Mouse (Mus musculus) hematopoietic stem cell, adult 5-6 weeks (primary cell): ENCODE results near the gene Eepd1. TPM values are rescaled to one million over a fixed set of nuclear protein-coding genes. Genes with fewer than 3 reads are reported as not detected.
A peak's percentile ranks its signal among the peaks of the same experiment; 100 is the strongest.

Experiments
- ATAC-seq, 2 experiments: fragments of 125-278 bp in 1 of 2; replicated peaks in 1 of 2; 2 replicates each; pipeline ENCODE4 v1.8.0; 2016 to 2017; ENCODE audit warnings: inconsistent platforms in 2 of 2, mild to moderate bottlenecking in 2 of 2, moderate number of reproducible peaks in 2 of 2, low read depth in 1 of 2, moderate TSS enrichment in 1 of 2; ENCODE audit not compliant: low FRiP score in 2 of 2, poor library complexity in 2 of 2, severe bottlenecking in 2 of 2, insufficient read depth in 1 of 2, low TSS enrichment in 1 of 2
- total RNA-seq: library from RNA; stranded (forward); fragments of 172-1452, 232-1000 nt; gene quantifications from 2 replicates; pipeline ENCODE4 v1.2.3, GENCODE M21; 2017

Eepd1 gene
- total RNA-seq, 1 experiment from 2014 or later, result 12.8 TPM

GRCm38 (mm10) chr9:25517982-25518381 lies 36.6 kb downstream of the Eepd1 start:
- no peak for ATAC-seq

DNA sequence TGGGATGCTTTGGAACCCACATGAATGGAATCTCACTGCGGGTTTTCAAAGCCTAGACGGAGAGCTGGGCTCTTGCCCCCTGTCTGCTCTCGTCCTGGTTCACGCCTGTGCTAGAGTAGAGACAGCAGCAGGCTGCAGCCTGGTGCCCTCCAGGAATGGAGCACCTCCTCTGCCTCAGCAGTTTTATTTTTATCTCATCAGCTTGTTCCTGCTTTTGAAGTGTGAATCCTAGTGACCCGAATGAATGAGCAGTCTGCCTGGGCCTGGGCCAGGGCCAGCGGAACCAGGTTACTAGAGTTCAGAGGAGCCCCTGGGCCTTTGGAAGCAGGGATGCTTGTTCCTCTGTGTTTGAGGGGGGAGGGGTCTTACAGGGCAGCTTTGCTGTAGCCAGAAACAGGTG lies 37.8 kb downstream of the Eepd1 start:
- peak; percentile 1 to 24; a peak in 1 of 4 replicates for ATAC-seq

DNA sequence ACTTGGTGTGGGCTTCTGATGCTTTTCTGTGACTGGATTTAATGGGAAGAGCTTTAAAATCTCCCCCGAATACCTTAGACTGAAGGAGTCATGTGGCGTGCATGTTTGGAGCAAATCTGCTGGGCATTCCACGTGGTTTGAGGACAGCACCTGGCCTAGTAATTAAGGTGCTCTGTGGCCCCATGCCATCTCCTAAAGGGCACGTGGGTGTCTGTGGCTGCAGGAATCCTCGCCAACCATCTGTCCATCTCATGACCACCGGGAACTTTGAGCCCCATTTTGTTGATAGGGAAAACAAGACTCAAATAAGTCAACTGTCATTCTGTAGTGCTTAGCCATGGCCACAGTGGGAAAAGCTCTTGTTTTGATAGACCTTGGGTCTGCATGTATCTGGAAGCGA lies 39.5 kb downstream of the Eepd1 start:
- ATAC-seq, result no peak

- peak; percentile 81 to 82 for ATAC-seq
Observed at GRCm38 (mm10) chr9:25521825-25522224, 40.5 kb downstream of the Eepd1 start.

GRCm38 (mm10) chr9:25526516-25526915 lies 45.2 kb downstream of the Eepd1 start:
- no peak for ATAC-seq

- no peak for ATAC-seq
Observed at GRCm38 (mm10) chr9:25526927-25527337, 45.6 kb downstream of the Eepd1 start.

- no peak for ATAC-seq
Observed at GRCm38 (mm10) chr9:25527359-25528038, 46.2 kb downstream of the Eepd1 start.

GRCm38 (mm10) chr9:25531627-25532026 lies 50.3 kb downstream of the Eepd1 start:
- no peak for ATAC-seq

- peak; percentile 56 to 60; a peak in 3 of 4 replicates for ATAC-seq
Observed at GRCm38 (mm10) chr9:25532105-25532504, 50.8 kb downstream of the Eepd1 start.

DNA sequence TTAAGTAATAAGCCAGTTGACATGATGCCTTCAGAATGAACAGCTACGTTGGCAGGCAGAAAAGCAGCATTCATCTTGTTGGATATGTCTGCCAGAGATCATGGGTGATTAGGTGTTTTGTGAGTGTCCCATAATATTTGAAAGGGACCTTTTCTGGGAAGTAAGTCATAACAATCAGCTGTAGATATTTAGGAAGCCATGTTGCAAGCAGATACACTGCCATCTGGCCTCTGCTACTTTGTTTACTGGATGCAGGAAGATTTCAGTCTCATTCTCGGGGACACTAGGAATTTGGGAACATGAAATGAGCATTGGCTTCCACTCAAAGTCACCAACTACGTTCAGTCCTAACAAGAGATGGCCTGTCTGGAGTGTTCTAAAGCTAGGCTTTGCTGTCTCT lies 54.1 kb downstream of the Eepd1 start:
- ATAC-seq, result no peak

DNA sequence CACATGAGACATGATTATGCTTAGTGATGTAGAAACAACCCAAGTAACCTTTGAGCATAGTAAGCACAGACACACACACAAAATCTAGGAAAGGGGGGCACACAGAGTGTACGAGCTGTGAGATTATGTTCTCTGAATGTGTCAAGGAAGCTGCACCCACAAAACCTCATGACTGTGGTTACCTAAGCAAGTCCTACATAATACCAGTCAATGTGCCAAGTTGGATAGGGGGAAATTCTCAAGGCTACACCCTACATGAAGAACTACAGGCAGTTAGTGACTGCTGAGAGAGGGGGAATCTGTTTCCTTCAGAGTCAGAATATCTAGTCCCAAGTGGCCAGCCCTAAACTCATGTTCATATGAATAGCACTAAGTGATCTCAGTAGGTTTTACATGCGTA lies 58.1 kb downstream of the Eepd1 start:
- ATAC-seq, result peak; percentile 80

DNA sequence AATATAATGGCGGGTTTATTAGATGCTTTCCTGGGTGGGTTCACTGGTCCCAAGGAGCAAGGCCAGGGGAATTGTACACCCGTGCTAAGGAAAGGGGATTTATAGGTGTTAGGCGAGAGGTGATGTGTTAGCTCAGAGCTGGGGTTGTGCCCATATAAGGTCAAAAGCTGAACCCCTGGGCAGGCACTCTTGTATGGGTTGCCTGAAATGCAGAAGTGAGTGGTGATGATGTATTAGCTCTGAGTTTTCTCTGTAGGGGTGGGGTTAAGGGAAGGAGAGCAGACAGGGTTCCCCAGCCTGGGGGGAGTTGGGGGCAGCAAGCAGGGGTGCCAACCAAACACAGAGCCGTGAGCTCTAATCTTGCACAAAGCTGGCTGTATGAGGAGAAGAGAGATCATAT lies 60.0 kb downstream of the Eepd1 start:
- ATAC-seq, result peak; percentile 74 to 88

- ATAC-seq, result no peak
Observed at GRCm38 (mm10) chr9:25545212-25545611, 63.9 kb downstream of the Eepd1 start.

DNA sequence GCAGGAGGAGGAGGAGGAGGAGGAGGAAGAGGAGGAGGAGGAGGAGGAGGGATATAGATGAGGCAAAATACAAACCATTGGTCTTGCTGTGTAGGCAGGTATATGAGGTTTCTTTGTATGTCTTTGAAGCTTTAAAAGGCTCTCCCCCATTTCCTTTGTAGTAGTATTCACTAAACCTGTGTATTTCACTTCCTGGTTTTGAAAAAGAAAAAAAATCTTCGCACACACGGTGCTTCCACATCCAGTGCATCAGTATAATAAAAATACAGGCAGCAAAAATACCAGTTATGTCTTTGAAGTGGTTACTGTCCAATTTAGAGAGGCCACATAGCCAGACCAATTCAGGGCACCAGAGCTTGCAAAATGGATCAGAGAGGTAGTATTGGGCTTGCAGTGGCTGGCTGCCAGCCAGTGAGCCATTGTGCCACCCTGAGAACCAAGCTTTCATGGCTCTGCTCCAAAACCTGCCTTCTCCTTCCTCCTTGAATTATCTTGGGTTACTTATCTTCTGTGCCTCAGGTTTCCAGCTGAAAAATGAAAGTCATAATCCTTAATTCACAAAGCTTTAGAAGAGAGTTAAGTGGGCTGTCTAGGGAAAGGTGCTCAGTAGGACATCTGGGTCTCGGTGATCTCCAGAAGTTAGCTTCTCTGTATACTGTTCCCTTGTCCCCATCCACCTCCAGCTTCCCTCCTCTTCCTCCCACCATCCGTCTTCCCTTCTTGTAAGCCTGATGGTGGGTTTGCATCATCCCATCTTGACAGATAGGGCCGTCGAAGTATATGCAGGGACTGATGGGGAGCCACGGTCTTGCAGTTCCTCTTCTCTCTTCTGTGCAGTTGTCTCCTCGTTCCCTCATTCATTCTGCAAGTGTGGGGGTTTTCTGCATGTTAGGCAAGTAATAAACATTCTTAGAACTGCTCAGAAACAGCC lies 68.0 kb downstream of the Eepd1 start:
- ATAC-seq, result peak; percentile 63 to 73

- no peak for ATAC-seq
Observed at GRCm38 (mm10) chr9:25550196-25550595, 68.8 kb downstream of the Eepd1 start.

DNA sequence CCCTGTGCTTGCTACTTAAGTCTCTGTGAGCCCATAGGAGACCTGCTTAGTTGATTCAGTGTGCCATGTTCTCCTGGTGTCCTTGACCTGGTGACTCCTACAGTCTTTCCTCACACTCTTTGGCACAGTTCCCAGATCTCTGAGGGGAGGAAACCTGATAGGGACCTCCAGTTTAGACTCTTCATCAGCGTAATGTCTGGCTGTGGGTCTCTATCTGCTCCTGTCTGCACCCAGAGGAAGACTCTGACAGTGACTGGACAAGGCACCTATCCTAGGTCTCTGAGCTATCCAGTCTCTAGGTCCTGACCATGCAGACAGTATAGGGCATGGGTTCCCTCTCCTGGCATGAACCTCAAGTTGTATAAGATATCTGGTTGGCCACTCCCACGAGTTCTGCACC lies 71.2 kb downstream of the Eepd1 start:
- no peak for ATAC-seq

GRCm38 (mm10) chr9:25554246-25554803 lies 73.0 kb downstream of the Eepd1 start:
- ATAC-seq, result no peak

GRCm38 (mm10) chr9:25555261-25555660 lies 73.9 kb downstream of the Eepd1 start:
- no peak for ATAC-seq
